Mouse (Mus musculus) urinary bladder, postnatal 36 days (tissue): Measurements from ENCODE around the gene AW146154.
"Not testable (repeated sequence)": the region's sequence is repeated elsewhere in the genome, so short reads cannot be mapped to it uniquely, and the experiment has no call there.

Experiments used
- DNase-seq, 2 experiments: peaks; one replicate each; pipeline ENCODE4 v3.0.0; 2022; ENCODE audit warnings: low spot score in 2 of 2, mixed read lengths in 1 of 2

AW146154 gene

DNA sequence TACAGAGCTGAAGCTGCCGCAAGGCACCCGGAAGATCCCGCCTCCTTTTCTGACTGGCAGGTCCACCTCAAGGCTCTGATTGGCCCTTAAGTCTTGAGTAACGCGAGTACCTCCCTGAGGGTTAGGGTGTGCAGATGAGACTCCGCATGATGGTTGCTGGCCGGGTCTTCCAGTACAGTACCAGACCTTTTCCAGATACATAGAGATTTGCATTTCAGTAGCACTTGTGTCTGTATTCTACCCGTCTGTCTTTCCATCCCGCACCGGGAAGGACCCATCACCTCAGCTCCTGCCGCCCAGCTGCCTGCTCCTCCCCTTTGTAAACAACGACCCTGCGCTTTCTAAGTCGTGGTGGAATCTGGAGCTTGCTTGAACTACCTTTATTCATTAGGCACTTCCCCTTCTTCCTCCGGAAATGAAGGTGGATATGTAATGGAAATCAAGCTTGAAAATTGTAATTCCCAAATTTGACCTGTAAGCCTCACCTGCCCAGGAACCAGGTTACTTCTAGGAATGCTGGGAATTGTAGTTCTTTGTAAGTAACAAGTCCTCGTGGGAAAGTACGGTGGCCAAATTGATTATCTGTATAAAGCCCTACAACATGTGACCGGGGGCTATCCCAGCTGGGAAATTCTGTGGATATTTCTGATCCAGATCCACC, at the start of gene AW146154, which contains the start of gene Gm20449:
Gene AW146154, minus strand, starts transcription at position 502 of the 661 bp plus-strand sequence.
Gene Gm20449, minus strand, starts transcription at position 29 of the 661 bp plus-strand sequence.
- peak; percentile 97 to 99 for DNase-seq

DNA sequence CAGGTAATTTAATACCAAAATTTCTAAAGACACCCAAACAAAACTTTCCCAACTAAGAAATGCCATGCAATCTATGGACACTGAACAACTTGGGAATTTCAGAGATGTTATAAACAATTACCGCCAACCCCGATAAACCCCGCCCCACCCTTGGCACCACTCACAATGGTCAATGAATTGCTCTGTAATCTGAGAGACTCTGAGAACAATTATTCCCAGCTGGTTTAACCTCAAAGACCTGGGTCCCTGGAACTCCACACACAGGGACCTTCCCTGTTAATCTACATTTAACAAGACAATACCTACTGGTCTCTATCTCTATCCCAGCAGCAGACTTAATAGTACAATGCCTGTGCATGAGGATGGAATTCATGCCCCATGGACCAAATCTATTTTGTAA, 13.0 kb upstream of the AW146154 start:
- DNase-seq = no peak

DNA sequence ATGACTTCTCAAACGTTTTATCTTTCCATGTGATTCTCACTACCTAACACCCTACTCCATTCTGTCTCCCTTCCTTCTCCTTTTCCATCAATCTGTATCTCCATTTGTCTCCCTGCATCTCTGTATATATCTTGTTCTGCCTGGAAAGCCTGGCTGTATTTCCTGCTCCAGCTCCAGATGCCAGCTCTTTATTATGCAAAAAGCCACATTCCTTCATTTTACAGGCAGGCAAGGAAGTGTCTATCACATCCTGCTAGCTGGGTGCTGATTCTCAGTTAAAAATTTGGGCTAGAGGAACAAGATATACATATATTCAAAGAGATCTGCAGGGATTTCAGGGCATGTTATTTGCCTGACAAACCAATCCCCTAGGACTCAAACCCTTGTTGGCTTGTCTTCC, 12.5 kb upstream of the AW146154 start:
- no peak for DNase-seq

DNA sequence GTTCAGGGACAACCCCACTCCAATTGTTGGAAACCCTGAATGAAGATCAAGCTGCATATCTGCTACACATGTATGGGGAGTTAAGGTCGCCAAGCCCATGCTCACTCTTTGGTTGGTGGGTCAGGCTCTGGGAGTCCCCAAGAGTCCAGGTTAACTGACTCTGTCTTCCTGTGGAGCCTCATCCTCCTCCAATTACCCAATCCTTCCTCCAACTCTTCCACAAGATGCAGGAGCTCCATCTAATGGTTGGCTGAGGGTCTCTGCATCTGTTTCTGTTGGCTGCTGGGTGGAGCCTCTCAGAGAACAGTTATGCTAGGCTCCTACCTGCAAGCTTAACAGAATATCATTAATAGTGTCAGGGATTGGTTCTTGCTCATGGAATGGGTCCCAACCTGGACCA, 2.7 kb upstream of the AW146154 start:
- DNase-seq = no peak

DNA sequence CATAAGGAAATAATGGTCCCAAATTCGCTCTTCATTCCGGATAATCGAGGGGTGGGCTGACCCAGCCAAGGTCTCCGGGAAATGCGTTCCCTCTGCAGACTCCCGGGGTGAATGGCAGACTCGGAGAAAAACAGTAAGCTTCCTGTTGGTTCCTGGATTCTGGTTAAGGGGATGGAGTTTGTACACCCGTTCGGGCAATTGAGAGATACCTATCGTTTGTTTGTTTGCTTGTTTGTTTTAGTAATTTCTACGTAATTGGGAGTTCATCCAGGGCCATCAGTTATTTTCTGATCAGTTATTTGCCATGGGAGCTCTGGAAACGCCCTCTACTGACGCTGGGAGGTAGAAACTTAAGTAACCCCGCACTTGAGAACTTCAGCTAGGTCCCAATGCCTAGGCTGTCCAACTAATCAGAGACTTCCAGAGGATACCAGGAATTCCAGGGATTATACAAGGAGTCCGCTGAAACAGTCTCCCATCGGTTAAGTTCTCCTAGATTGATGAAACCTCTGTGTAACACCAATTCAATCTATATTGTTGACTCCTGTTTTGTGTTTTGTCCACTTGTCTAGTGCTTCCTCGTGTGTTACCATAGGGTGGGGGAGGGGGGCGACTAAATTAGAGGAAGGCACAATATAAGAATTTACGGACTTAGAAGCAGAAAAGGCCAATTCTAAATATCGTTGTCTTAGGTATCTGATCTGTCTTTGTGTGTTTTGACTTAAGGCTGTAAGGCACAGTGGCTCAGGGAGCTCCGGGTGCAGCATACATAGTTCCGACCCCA, 653 bp upstream of the AW146154 start:
- DNase-seq = peak; percentile 56 to 69

DNA sequence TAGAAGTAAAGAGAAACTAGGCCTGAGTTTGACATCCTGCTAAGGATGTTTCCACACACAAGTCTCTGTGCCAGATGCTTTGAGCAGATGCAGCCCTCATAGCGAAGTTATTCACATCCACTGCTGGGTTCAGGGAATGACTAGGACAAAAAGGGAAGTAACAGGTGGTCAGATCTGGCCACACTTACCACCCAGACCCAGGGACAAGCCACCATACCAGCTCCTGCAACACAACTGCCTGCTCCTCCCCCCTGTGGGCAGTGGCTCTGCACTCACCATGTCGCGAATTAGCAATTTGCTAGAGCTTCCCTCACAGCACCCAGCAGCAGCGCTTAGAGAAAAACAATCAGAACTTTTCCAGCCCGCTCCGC, 687 bp downstream of the AW146154 start:
- not testable (repeated sequence) for DNase-seq

DNA sequence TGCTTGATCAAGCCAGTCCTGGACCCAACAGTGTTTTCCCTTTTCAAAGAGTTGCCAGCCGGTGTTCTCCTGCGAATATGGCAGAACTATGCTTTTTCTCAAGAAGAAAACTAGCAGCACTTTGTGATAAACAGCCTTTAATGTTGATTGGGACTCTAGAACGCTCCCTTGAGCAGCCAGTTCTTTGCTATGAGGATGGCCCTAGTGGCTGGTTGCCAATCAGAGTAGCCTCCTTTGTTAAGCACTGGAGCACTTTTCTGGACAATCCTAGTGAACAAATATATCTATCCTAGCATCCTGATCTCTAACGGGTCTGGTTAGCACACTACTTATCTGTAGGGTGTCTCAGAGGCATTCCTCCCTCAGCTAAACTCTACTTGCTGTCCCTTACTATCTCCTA, 1.2 kb downstream of the AW146154 start:
- not testable (repeated sequence) for DNase-seq

DNA sequence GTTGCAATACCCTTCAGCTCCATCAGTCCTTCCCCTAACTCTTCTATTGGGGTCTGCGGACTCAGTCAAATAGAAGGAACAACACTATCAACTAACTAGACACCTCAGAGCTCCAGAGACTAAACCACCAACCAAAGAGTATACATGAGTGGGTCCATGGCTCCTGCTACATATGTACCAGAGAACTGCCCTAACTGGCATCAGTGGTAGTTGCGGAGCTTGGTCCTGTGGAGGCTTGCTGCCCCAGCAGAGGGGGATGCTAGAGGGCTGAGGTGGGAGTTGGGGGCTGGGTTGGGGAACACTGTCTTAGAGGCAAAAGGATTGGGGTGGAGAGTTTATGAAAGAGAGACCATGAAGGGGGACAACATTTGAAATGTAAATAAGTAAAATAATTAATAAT, 1.8 kb downstream of the AW146154 start:
- DNase-seq = no peak

DNA sequence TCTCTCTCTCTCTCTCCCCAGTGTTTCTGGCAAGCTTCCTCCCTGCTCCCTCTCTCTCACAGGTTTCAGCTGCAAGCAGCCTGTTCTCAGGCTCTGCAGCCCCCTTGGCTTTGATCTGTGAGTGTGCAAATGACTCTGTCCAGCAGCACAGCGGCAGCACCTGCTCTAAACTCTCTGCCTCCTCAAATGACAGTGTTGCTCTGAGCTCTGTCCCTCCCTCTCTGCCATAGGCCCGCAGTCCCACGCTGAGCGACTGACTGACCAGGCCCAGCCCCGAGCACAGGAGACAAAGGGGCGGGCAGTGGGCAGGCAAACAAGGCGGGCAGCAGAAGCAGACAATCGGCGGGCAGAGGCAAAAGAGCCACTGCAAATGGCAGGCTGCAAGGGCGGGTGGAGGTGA, 47.8 kb downstream of the AW146154 start:
- no peak for DNase-seq

DNA sequence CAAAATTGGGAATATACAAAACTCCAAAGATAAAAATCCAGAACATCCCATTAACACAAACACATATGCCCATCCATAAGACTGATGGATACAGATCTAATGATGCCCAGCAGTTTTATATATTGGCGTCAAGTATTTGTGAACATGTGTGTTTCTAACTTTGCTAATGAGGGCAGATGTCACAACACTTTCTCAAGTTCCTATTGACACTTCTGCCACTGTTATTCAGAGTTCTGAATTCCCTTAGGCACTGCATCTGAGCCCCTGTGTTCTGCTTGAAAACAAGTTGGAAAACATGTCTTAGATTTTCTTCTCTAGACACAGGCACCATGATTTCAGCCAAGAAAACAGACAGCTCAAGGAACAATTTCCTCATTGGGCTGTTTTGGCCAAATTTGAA, 51.1 kb downstream of the AW146154 start, which contains the start of gene Vmn2r57:
Gene Vmn2r57, minus strand, starts transcription at position 101 of the 400 bp plus-strand sequence.
- DNase-seq = not testable (repeated sequence)
